In the genomic region with DNA sequence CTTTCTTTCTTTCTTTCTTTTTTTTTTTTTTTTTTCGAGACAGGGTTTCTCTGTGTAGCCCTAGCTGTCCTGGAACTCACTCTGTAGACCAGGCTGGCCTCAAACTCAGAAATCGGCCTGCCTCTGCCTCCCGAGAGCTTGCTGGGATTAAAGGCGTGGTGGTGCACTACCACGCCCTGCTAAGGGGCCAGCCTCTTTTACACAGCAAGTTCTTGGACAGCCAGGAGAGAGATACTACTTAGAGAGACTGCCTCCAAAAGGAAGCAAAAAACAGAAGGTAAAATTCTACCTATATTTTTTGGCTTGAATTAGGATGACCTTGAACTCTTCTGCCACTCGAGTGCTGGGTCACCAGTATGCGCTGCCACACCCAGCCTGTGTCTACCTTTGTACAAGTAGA, we compare ENCODE assay signal across 18 mouse cellular contexts. TPM values are rescaled to one million over a fixed set of nuclear protein-coding genes. Genes with fewer than 3 reads are reported as not detected.
A peak's percentile ranks its signal among the peaks of the same experiment; 100 is the strongest.
DNase-seq lines count a peak whose midpoint lies in the region; ATAC-seq and TF ChIP-seq lines count a peak whose summit lies in the region.
"Not testable (repeated sequence)": the region's sequence is repeated elsewhere in the genome, so short reads cannot be mapped to it uniquely, and the experiment has no call there.
"Had no signal": no experiment of that assay in that cellular context is flagged by ENCODE, and none has a peak within 500 bp of the region (broad histone marks: within the 10 kb centered on the region; RNA-seq: fewer than 3 reads in every experiment).

No protein-coding gene starts in this region.

- H3K27me3 ChIP-seq in E14TG2a.4 (ENCODE audit: insufficient read depth, low read length); liver, embryonic 12.5 days (replicated peaks); liver, embryonic 15.5 days; midbrain, embryonic 11.5 days (ENCODE audit: control insufficient read depth, insufficient read depth, low read length): not testable (repeated sequence)

- H3K4me3 ChIP-seq in E14TG2a.4 (replicated peaks; ENCODE audit: low read length) = peak overlapping the region; percentile 99
- H3K4me3 ChIP-seq in liver, embryonic 12.5 days; liver, embryonic 15.5 days (replicated peaks); midbrain, embryonic 11.5 days (ENCODE audit: low read depth, low read length): not testable (repeated sequence)

- H3K27ac ChIP-seq in liver, embryonic 12.5 days; liver, embryonic 15.5 days (replicated peaks); midbrain, embryonic 11.5 days (ENCODE audit: low read depth, low read length): not testable (repeated sequence)

- H3K9ac ChIP-seq in liver, embryonic 12.5 days; liver, embryonic 15.5 days; midbrain, embryonic 11.5 days (ENCODE audit: low read length): not testable (repeated sequence)

- peak overlapping the region; percentile 12 for H3K4me2 ChIP-seq in liver, embryonic 12.5 days
- H3K4me2 ChIP-seq in liver, embryonic 15.5 days = 0 out of 2 replicates have a peak overlapping the region, but pooled peaks have one; percentile 4
- H3K4me2 ChIP-seq in midbrain, embryonic 11.5 days = not testable (repeated sequence)

- 73% methylated on average over 7 of the region's 7 CpGs for WGBS in liver, embryonic 12.5 days (ENCODE audit: insufficient replicate concordance)
- WGBS in liver, embryonic 15.5 days (ENCODE audit: insufficient replicate concordance) = 71% methylated on average over 7 of the region's 7 CpGs
- 94% methylated on average over 6 of the region's 7 CpGs for WGBS in midbrain, embryonic 11.5 days

- DNase-seq in ES-CJ7 (ENCODE audit: low read depth, low spot score) (peak; percentile 74), R1 (ENCODE audit: low read depth, low spot score) (peak; percentile 82)
- DNase-seq in midbrain, embryonic 11.5 days (ENCODE audit: low spot score, missing footprints) = peak; percentile 51

- ATAC-seq in liver, embryonic 12.5 days; liver, embryonic 15.5 days (ENCODE audit: insufficient read depth); midbrain, embryonic 11.5 days (ENCODE audit: low FRiP score): not testable (repeated sequence)

- H3K9me3 ChIP-seq in E14TG2a.4 (ENCODE audit: low read length); liver, embryonic 12.5 days (replicated peaks); liver, embryonic 15.5 days (replicated peaks); midbrain, embryonic 11.5 days (ENCODE audit: control insufficient read depth, low read length): not testable (repeated sequence)

- peaks cover 66% of the 10 kb centered on the region for H3K4me1 ChIP-seq in E14TG2a.4 (replicated peaks; ENCODE audit: low read depth, low read length)
- peaks cover 57% of the 10 kb centered on the region for H3K4me1 ChIP-seq in liver, embryonic 12.5 days
- H3K4me1 ChIP-seq in liver, embryonic 15.5 days (replicated peaks) = peaks cover 70% of the 10 kb centered on the region
- H3K4me1 ChIP-seq in midbrain, embryonic 11.5 days (ENCODE audit: control insufficient read depth, insufficient read depth, low read length) = peaks cover 13% of the 10 kb centered on the region

- H3K36me3 ChIP-seq in E14TG2a.4 (ENCODE audit: insufficient read depth, low read length) = peaks cover 76% of the 10 kb centered on the region
- H3K36me3 ChIP-seq in liver, embryonic 12.5 days = peaks cover 60% of the 10 kb centered on the region
- peaks cover 53% of the 10 kb centered on the region for H3K36me3 ChIP-seq in liver, embryonic 15.5 days (replicated peaks)
- H3K36me3 ChIP-seq in midbrain, embryonic 11.5 days (ENCODE audit: control insufficient read depth, insufficient read depth, low read length) = not testable (repeated sequence)

- not testable (repeated sequence) for TF ChIP-seq CTCF in E14TG2a.4 (conservative IDR thresholded peaks at IDR 0.05; ENCODE audit: low read length)

RNA-seq across cellular contexts. Expression of a gene that starts 4.5 kb away (rescaled TPM):
- 71.7 and 72.8 TPM in 2 replicates for polyA plus RNA-seq in liver, embryonic 12.5 days (2016; fragmentation: Nextera tagmentation; extraction: Ambion mirVana)
- polyA plus RNA-seq in liver, embryonic 15.5 days (2015; fragmentation: Nextera tagmentation; extraction: Ambion mirVana) = 46.9 and 49.9 TPM in 2 replicates
- 25.7 and 29.8 TPM in 2 replicates for polyA plus RNA-seq in midbrain, embryonic 11.5 days (2014; fragmentation: Nextera tagmentation; extraction: Ambion mirVana)

RNA-seq across cellular contexts. Expression of a gene that starts 28.7 kb away (rescaled TPM):
- polyA plus RNA-seq in liver, embryonic 12.5 days (2016; fragmentation: Nextera tagmentation; extraction: Ambion mirVana) = not detected in 2 replicates
- polyA plus RNA-seq in liver, embryonic 15.5 days (2015; fragmentation: Nextera tagmentation; extraction: Ambion mirVana) = not detected in 2 replicates
- polyA plus RNA-seq in midbrain, embryonic 11.5 days (2014; fragmentation: Nextera tagmentation; extraction: Ambion mirVana) = not detected in 2 replicates
- polyA plus RNA-seq: activated CD4-positive, CD25-positive, alpha-beta regulatory T cell, adult 4 months; CD4-positive, CD25-positive, alpha-beta regulatory T cell, adult 4 months; cerebellum, adult 2 months; cortical plate, adult 2 months; embryonic facial prominence, embryonic 10.5 days; embryonic facial prominence, embryonic 12.5 days; embryonic facial prominence, embryonic 14.5 days; forebrain, embryonic 11.5 days; forebrain, embryonic 13.5 days; forebrain, embryonic 15.5 days; G1E; Patski had no signal

RNA-seq across cellular contexts. Expression of a gene that starts 41.8 kb away (rescaled TPM):
- polyA plus RNA-seq in liver, embryonic 12.5 days (2016; fragmentation: Nextera tagmentation; extraction: Ambion mirVana) = 24.4 and 25.9 TPM in 2 replicates
- polyA plus RNA-seq in liver, embryonic 15.5 days (2015; fragmentation: Nextera tagmentation; extraction: Ambion mirVana) = 15.5 and 16.6 TPM in 2 replicates
- polyA plus RNA-seq in midbrain, embryonic 11.5 days (2014; fragmentation: Nextera tagmentation; extraction: Ambion mirVana) = 58.6 and 61.3 TPM in 2 replicates
